Mouse (Mus musculus): ENCODE measurements around the gene Map3k10.
"Not testable (repeated sequence)": the region's sequence is repeated elsewhere in the genome, so short reads cannot be mapped to it uniquely, and the experiment has no call there.

The Map3k10 gene

GRCm38 (mm10) chr7:27654607-27655276, 19.7 kb downstream of the Map3k10 start:
- DNase-seq (ENCODE audit: low read depth), result no peak

DNA sequence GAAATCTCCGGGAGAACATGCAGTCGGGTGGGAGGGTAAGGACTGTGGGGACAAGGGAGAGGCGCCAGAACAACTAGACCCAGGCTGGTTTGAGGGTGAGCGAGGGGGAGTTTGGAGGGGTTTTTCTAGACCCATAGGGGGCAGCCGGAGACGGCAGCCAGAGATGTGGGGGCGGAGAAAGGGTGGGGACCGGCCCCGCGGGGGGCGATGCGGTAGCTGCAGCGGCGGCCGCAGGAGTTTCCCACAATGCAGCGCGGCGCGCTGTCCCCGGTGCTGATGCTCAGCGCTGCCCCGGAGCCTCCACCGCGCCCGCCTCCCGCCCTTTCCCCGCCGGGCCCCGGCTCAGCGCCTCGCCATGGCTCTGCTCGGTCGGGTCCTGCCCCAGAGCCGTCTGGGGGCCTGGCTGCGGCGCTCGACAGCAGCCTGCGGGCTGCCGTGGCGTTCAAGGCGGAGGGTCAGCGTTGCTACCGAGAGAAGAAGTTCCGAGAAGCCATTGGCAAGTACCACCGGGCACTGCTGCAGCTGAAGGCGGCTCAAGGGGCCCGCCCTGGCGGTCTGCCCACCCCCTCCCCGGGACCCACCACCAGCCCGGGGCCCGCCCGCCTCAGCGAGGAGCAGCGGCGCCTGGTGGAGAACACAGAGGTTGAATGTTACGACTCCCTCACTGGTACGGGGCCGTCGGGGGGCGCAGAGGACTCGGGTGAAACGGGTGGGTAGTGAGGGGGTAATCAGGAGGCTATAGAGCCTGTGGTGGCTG, 20.5 kb downstream of the Map3k10 start, which contains the start of gene Ttc9b:
TSS of gene Ttc9b (plus strand) at position 235 of the 757 bp plus-strand sequence.
- DNase-seq (ENCODE audit: low read depth), result no peak

DNA sequence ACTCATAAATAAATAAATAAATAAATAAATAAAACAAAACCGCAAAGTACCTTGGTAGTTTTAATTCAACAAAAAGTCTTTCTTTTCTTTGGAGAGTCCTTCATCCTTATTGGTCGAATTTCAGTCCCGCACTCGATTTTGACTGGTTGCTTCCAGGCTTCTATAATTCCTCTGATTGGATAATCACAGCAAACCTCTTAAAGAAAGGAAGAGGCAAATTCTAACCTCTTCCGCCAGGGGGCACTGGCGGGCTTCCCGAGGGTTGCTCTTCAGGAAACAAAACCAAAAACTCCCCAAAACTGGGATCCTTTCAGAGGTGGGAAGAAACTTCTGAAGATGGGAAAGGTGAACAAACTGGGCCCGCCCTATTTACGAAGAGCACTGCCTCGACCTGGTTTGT, 23.4 kb downstream of the Map3k10 start:
- DNase-seq (ENCODE audit: low read depth), result peak; percentile 82

DNA sequence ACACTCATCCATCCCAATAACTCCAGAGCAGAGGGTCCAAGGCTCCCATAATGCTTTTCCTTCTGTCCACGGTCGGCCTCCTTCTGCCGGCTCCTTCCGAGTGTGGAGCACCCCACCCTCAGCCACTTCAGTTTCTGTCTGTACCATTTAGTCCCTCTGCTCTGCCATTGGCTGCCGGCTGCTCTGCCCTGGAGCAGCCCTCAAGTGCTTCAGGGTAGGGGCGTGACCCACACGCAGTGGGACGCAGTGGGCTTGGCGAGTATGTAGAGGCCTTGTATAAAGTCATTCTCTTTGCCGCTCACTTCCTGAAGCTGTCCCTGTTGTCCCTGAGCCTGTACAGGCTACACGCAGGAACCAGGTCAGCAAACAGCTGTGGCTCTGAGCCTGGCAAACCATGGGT, 24.7 kb downstream of the Map3k10 start:
- DNase-seq (ENCODE audit: low read depth), result no peak

GRCm38 (mm10) chr7:27647281-27648002, 27.0 kb downstream of the Map3k10 start:
- no peak for DNase-seq (ENCODE audit: low read depth)

DNA sequence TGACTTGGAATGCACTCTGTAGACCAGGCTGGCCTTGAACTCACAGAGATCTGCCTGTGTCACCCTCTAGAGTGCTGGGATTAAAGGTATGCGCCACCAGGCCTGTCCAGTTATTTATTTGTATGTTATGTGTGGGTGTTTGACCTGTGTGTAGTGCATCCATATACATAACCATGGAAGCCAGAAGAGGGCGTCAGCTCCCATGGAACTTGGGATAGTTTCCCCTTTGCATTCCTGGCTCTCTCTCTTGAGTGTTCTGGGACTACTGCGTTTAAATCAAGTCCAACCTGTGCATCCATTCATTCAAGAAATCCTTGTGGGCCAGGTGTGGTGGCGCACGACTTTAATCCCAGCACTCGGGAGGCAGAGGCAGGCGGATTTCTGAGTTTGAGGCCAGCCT, 27.9 kb downstream of the Map3k10 start:
- DNase-seq (ENCODE audit: low read depth), result no peak

DNA sequence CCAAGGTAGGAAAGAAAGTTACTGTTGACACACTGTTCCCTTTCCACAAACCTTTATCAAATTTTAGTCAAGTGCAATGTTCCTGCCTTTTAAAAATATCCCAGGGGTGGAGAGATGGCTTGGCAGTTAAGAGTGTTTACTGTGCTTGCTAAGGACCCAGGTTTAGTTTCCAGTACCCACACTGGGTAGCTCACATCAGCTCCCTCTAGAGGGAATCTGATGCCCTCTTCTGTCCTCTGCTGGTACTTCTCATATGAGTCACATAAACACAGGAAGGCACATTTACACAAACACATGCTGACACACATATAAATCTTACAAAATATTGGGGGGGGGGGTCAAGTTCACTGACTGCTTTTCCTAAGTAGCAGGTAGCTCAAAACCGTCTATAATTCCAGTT, 29.9 kb downstream of the Map3k10 start:
- DNase-seq (ENCODE audit: low read depth), result no peak

DNA sequence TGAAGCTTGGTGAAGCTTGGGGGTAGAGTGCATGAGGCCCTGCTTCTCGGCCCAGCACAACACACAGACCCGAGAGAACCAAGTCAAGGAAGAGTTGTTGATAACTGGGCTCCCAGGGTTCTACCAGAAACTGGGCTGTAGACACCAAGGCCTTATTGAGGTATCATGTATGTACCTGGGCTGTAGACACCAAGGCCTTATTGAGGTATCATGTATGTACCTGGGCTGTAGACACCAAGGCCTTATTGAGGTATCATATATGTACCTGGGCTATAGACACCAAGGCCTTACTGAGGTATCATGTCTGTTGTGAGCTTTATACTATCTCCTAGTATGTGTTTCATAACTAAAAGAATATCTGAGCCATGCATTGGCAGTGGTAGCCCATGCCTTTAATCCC, 39.3 kb downstream of the Map3k10 start:
- not testable (repeated sequence) for DNase-seq (ENCODE audit: low read depth)

DNA sequence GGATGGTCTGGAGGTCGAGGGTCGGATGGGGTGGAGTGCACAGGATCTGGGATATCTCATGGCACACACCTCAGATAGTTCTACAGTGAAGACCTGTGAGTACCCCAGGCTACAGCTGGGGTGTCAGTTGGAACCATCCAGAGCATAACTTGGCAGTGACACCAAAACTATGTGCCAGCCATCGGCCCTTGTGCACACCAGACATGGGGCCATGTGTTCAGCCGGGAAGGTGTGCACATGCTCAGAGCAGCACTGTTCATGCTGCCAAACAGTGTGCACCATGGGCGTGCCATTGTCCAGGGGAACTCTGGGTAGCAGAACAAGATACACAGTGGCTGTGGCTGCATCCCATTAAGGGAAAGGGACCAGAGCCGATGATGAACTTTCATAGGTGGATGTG, 39.7 kb downstream of the Map3k10 start:
- no peak for DNase-seq (ENCODE audit: low read depth)

DNA sequence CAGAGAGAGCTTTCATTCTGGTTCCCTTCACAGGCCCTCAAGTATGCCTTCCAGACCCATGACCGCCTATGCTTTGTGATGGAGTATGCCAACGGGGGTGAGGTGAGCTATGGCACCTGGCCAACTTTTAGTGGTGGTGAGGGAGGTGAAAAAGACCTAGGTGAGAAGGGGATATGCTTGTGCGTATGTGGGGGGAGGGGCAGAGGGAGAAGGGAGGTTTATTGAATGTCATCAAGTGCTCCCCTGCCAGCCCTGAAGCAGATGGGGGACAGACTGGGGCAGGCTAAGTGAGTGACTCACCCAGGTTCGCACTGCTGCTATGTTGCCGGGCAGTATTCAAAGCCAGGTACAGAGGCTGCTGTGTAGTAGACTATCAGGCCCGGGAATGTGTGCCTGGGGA, 41.2 kb downstream of the Map3k10 start:
- no peak for DNase-seq (ENCODE audit: low read depth)

DNA sequence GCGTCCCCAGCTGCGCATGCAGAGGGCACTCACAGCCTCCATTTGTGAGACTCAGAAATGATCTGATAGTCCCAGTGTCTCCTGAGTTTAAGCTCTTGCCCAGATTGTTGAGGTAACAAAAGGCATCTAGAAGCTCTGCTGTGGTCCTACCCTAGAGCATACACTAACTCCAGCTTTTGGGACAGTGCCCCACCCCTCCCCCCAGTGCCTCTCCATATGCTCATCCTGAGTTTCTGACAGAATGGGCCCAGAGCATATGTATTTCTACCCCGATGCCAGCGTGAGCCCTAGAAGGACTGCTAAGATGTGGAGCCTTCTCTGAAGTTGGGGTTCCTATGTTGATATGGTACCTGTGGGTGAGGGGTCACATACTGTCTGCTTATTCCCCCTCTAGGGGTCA, 43.0 kb downstream of the Map3k10 start:
- DNase-seq (ENCODE audit: low read depth), result no peak

- DNase-seq (ENCODE audit: low read depth), result not testable (repeated sequence)
These were observed 45.6 kb downstream of the Map3k10 start for GRCm38 (mm10) chr7:27628816-27629215.

GRCm38 (mm10) chr7:27628190-27628589, 46.2 kb downstream of the Map3k10 start:
- no peak for DNase-seq (ENCODE audit: low read depth)

GRCm38 (mm10) chr7:27627707-27628106, 46.7 kb downstream of the Map3k10 start:
- DNase-seq (ENCODE audit: low read depth), result no peak

GRCm38 (mm10) chr7:27624967-27625366, 49.4 kb downstream of the Map3k10 start:
- DNase-seq (ENCODE audit: low read depth), result no peak

DNA sequence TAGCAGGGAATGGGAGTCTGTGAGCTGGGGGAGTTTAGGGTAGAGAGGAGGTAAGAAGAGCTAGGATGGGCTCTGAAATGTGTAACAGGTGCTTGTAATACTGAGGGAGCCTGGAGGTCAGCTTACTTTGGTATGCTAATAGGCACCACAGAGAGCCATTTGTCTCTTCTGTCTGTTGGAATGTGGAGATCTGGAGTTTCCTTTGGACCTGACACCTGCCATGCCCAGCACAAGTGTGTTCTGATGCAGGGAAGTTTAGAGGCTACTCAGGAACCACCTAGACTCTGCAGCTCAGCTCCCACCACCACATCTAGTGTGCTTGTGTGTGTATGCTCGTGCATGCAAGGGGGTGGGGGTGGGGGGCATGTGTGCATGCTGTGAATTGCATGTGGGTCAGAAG, 52.2 kb downstream of the Map3k10 start:
- no peak for DNase-seq (ENCODE audit: low read depth)

- DNase-seq (ENCODE audit: low read depth), result no peak
These were observed 53.4 kb downstream of the Map3k10 start for GRCm38 (mm10) chr7:27621028-27621427.

DNA sequence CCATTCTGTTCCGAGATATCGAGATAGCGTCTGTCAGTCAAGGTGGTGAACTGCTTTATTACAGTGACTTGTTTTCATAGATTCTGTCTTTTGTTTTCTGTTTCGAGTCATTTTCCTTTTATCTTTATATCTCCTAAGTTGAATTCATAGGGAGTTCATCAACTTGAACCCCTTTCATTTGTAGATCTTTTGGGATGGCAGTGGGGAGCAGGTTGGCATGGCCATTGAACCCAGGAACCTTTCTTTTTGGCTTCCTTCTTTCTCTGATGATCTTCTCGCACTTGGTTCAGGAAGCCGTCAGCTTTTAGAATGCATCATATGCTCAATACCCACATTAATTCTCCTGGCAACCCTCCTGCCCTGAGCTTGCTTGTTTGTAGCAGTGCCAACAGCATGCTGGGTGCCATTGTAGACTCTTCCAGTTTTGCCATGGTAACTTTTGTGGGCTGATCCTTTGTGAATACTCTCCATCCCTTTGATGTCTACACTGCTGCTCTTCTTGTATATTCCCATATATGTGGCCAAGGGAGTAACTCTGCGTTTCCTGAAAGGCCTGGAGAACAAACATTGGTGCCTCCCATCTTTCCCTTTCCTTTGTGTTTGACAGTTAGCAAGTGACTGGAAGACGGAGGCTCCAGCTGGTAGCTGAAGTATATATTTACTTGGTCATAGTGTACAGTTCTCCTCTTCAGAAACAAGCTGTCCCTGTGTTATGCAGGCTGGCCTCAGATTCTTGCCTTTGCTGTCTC, 60.5 kb downstream of the Map3k10 start:
- no peak for DNase-seq (ENCODE audit: low read depth)

DNA sequence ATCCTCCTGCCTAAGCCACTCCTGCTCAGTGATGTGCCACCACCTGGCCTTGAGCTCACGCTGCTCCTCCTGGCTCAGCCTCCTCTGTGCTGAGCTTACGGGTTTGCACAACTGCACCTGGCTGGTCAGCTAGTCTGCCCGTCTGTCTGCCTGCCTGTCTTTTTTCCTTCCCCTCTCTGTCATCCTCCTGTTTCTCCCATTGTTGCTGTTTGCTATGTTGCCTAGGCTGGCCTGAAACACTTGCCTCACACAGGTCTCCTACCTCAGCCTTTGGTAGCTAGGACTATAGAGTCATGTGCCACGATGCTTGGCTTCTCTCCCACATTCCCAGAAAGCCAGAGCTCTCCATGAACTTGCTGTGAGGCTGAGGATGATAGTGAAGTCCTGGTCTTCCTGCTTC, 61.5 kb downstream of the Map3k10 start:
- DNase-seq (ENCODE audit: low read depth), result no peak

DNA sequence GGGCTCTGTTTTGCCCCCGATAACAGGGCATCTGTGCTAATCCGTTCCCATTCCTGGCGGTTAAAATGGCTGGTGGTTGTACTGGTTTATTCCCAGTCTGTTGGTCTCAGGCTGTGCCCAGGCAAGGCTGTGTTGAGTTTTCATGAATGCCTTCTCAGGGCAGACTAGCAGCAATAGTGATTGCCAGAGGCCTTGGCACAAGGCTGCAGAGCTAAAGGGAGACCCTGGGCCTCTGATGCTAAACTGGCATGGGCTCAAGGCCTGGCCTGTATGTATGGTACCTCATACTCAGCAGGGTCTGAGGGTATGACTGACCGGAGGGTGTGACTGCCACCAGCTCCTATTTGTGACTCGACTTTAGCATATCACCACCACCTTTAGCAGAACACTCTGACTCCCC, 63.5 kb downstream of the Map3k10 start:
- DNase-seq (ENCODE audit: low read depth), result no peak

- no peak for DNase-seq (ENCODE audit: low read depth)
These were observed 64.0 kb downstream of the Map3k10 start for GRCm38 (mm10) chr7:27610370-27610769.

DNA sequence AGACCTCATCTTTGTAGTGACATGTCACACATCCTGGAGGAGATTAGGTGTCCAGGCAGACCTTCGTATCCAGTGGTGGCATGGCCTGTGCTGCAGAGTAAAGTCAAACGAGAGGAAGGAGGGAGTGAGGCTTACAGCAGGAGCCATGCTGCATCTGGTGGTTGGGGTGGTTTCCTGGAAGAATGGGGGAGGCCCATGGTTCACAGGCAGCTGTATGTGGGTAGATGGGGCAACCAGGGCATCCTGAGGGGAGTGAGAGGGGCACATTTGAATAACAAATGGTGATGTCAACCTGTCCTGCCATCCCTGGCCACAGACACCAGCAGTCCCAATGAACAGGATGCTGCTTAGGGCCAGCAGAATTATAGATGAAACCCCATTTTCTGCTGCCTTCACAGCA, 64.7 kb downstream of the Map3k10 start:
- DNase-seq (ENCODE audit: low read depth), result no peak

Data from c-Kit-positive CD71-negative TER-119-negative erythroid progenitor cells, embryonic 14.5 days (primary cell).